Mouse (Mus musculus): ENCODE data around the gene Kcnh4. TPM values are rescaled to one million over a fixed set of nuclear protein-coding genes. Genes with fewer than 3 reads are reported as not detected.

The Kcnh4 gene
- polyA plus RNA-seq, 1 experiment from 2014 or later: 0.64 TPM

DNA sequence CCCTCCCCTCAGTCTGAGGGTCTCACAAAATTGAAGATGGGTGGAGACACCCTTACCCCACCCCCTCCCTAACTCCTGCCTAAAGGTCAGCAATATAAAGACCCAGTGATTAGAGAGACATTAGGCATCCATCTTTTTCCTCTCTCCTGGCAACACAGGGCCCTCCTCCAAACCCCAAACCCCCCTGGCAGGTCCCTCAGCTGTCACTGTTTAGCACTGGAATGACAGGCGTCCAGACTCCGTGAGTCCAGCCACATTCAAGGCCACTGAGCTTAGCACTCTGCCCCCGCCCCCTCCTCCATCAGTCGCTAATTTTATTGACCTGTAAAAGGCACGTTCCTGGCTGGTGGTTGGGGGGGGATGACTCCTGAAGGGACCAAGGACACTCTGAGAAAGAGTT is 66.6 kb downstream of the Kcnh4 start:
- H3K9me3 ChIP-seq (ENCODE audit: control insufficient read depth, low read length): no peaks in the 10 kb centered on the region
- H3K27ac ChIP-seq (replicated peaks; ENCODE audit: low read depth, low read length): no peak overlapping the region
- H3K4me3 ChIP-seq (ENCODE audit: low read depth, low read length): no peak overlapping the region
- WGBS: 26% methylated on average over 5 of the region's 5 CpGs
- no peak overlapping the region for H3K9ac ChIP-seq (ENCODE audit: low read depth, low read length)
- no peak overlapping the region for H3K4me2 ChIP-seq (ENCODE audit: low read depth, low read length)
- no peaks in the 10 kb centered on the region for H3K36me3 ChIP-seq (ENCODE audit: control insufficient read depth, insufficient read depth, low read length)
- no peak for ATAC-seq (ENCODE audit: low read depth)
- DNase-seq (ENCODE audit: low spot score): no peak
- H3K4me1 ChIP-seq (ENCODE audit: control insufficient read depth, insufficient read depth, low read length): 0 out of 2 replicates have a peak, but pooled peaks cover 4% of the 10 kb centered on the region
- H3K27me3 ChIP-seq (replicated peaks; ENCODE audit: control insufficient read depth, insufficient read depth, low read length): peaks cover 22% of the 10 kb centered on the region; the same call in 1 of the 2 replicates

DNA sequence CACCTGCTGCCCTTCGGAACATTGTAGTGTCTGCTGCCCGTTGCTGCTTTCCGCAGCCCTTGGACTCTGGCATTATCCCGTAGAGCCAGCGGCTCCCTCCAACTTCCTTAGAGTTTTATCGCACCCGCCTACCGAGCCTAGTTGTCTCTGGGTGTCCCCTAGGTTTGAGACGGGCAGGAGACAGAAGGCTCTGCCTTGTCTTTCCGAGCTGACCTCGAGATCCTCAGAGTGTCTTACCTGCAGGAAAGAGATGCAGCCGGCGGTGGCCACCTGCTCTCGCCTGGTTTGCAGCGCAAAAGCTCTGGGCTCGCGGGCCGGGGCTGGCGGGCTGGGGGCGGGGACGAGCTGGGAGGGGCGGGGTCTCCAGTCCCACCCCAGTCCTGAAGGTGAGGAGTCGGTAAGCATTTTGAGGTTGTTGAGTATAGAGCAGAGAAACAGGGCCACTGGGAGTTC is 67.6 kb downstream of the Kcnh4 start, which contains the start of gene Zfp385c:
Zfp385c (minus strand) TSS at position 292 of the 453 bp plus-strand sequence.
- ATAC-seq (ENCODE audit: low read depth) (no peak), DNase-seq (ENCODE audit: low spot score) (no peak)
- Histone ChIP-seq H3K9ac (ENCODE audit: low read depth, low read length) (peak within 1 kb of the TSS; percentile 50), H3K4me3 (ENCODE audit: low read depth, low read length) (peak within 1 kb of the TSS; percentile 39), H3K4me2 (ENCODE audit: low read depth, low read length) (peak within 1 kb of the TSS; percentile 63), H3K27ac (replicated peaks; ENCODE audit: low read depth, low read length) (no peak within 1 kb of the TSS), H3K9me3 (ENCODE audit: control insufficient read depth, low read length) (no peaks in the 10 kb centered on the region), H3K36me3 (ENCODE audit: control insufficient read depth, insufficient read depth, low read length) (no peaks in the 10 kb centered on the region), H3K27me3 (replicated peaks; ENCODE audit: control insufficient read depth, insufficient read depth, low read length) (peaks cover 22% of the 10 kb centered on the region; the same call in 1 of the 2 replicates), H3K4me1 (ENCODE audit: control insufficient read depth, insufficient read depth, low read length) (0 out of 2 replicates have a peak, but pooled peaks cover 4% of the 10 kb centered on the region)
- WGBS: 1% methylated on average over 22 of the region's 23 CpGs

DNA sequence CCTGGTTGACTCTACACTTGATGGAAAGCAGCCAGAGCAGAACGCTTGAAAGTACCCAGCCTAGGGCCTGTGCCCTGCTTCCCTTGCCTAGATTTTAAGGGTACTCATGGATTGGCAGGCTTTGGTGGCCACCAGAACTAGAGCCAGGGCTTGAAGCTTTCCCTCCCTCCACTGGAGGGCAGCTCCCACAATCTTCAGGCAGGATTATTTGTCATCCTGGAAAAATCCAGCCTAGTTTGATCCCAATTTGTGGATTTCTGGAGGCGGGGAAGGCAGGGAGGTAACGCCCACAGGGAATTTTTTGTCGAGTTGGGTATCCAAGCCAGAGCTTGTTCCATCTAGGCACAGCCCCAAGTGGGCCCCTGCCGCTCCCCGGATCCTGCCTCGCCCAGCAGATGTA is 69.4 kb downstream of the Kcnh4 start:
- DNase-seq (ENCODE audit: low spot score): no peak
- no peak overlapping the region for H3K4me3 ChIP-seq (ENCODE audit: low read depth, low read length)
- no peak overlapping the region for H3K27ac ChIP-seq (replicated peaks; ENCODE audit: low read depth, low read length)
- no peak overlapping the region for H3K9ac ChIP-seq (ENCODE audit: low read depth, low read length)
- H3K4me1 ChIP-seq (ENCODE audit: control insufficient read depth, insufficient read depth, low read length): 0 out of 2 replicates have a peak, but pooled peaks cover 4% of the 10 kb centered on the region
- no peak overlapping the region for H3K4me2 ChIP-seq (ENCODE audit: low read depth, low read length)
- WGBS: 60% methylated on average over 7 of the region's 7 CpGs
- H3K9me3 ChIP-seq (ENCODE audit: control insufficient read depth, low read length): no peaks in the 10 kb centered on the region
- no peaks in the 10 kb centered on the region for H3K36me3 ChIP-seq (ENCODE audit: control insufficient read depth, insufficient read depth, low read length)
- ATAC-seq (ENCODE audit: low read depth): no peak
- peaks cover 22% of the 10 kb centered on the region; the same call in 1 of the 2 replicates for H3K27me3 ChIP-seq (replicated peaks; ENCODE audit: control insufficient read depth, insufficient read depth, low read length)

Other genes starting within 250 kb of the Kcnh4 start
- gene Acly, start 231.9 kb downstream of the Kcnh4 start, polyA plus RNA-seq (2014; fragmentation: Nextera tagmentation; extraction: Ambion mirVana): 114 and 148 TPM in 2 replicates
- gene Ttc25, start 214.3 kb downstream of the Kcnh4 start, polyA plus RNA-seq (2014; fragmentation: Nextera tagmentation; extraction: Ambion mirVana): 1.4 and 2.4 TPM in 2 replicates
- 33.6 and 37.3 TPM in 2 replicates for gene Cnp, start 185.0 kb downstream of the Kcnh4 start, polyA plus RNA-seq (2014; fragmentation: Nextera tagmentation; extraction: Ambion mirVana)
- 67.1 and 81.0 TPM in 2 replicates for gene Nkiras2, start 140.7 kb downstream of the Kcnh4 start, polyA plus RNA-seq (2014; fragmentation: Nextera tagmentation; extraction: Ambion mirVana)
- gene Dnajc7, start 139.8 kb downstream of the Kcnh4 start, polyA plus RNA-seq (2014; fragmentation: Nextera tagmentation; extraction: Ambion mirVana): 58.2 and 64.5 TPM in 2 replicates
- gene Zfp385c, start 67.5 kb downstream of the Kcnh4 start, polyA plus RNA-seq (2014; fragmentation: Nextera tagmentation; extraction: Ambion mirVana): 1.7 TPM in 2 replicates
- gene Dhx58, start 55.7 kb downstream of the Kcnh4 start, polyA plus RNA-seq (2014; fragmentation: Nextera tagmentation; extraction: Ambion mirVana): 1.7 and 2.0 TPM in 2 replicates
- gene Kat2a, start 47.5 kb downstream of the Kcnh4 start, polyA plus RNA-seq (2014; fragmentation: Nextera tagmentation; extraction: Ambion mirVana): 50.6 and 52.9 TPM in 2 replicates
- gene Hspb9, start 46.1 kb downstream of the Kcnh4 start, polyA plus RNA-seq (2014; fragmentation: Nextera tagmentation; extraction: Ambion mirVana): 0.34 TPM in 1 of 2 replicates, not detected in the other
- 70.7 and 73.9 TPM in 2 replicates for gene Rab5c, start 21.7 kb downstream of the Kcnh4 start, polyA plus RNA-seq (2014; fragmentation: Nextera tagmentation; extraction: Ambion mirVana)
- not detected in 2 replicates for gene Hcrt, start 3.0 kb upstream of the Kcnh4 start, polyA plus RNA-seq (2014; fragmentation: Nextera tagmentation; extraction: Ambion mirVana)
- gene Ghdc, start 11.0 kb upstream of the Kcnh4 start, polyA plus RNA-seq (2014; fragmentation: Nextera tagmentation; extraction: Ambion mirVana): 3.6 and 4.4 TPM in 2 replicates
- gene Stat5b, start 90.8 kb upstream of the Kcnh4 start, polyA plus RNA-seq (2014; fragmentation: Nextera tagmentation; extraction: Ambion mirVana): 24.5 and 27.6 TPM in 2 replicates
- 8.2 and 9.2 TPM in 2 replicates for gene Stat5a, start 99.4 kb upstream of the Kcnh4 start, polyA plus RNA-seq (2014; fragmentation: Nextera tagmentation; extraction: Ambion mirVana)
- 71.4 and 82.9 TPM in 2 replicates for gene Stat3, start 179.6 kb upstream of the Kcnh4 start, polyA plus RNA-seq (2014; fragmentation: Nextera tagmentation; extraction: Ambion mirVana)
- 145 and 160 TPM in 2 replicates for gene Cavin1, start 210.9 kb upstream of the Kcnh4 start, polyA plus RNA-seq (2014; fragmentation: Nextera tagmentation; extraction: Ambion mirVana)
- 35.0 and 37.9 TPM in 2 replicates for gene Atp6v0a1, start 249.5 kb upstream of the Kcnh4 start, polyA plus RNA-seq (2014; fragmentation: Nextera tagmentation; extraction: Ambion mirVana)